Mouse (Mus musculus): ENCODE measurements around the gene Kif2c. TPM values are rescaled to one million over a fixed set of nuclear protein-coding genes. Genes with fewer than 3 reads are reported as not detected.

Kif2c gene
- total and polyA plus RNA-seq, 2 experiments from 2014 or later = 8.2 to 10.3 TPM

GRCm38 (mm10) chr4:117217029-117217428 lies 34.6 kb upstream of the Kif2c start:
- WGBS = 72% methylated on average over 5 of the region's 5 CpGs
- Histone ChIP-seq H3K27ac (ENCODE audit: low read depth) (no peak overlapping the region), H3K4me1 (ENCODE audit: control insufficient read depth, insufficient read depth) (no peaks in the 10 kb centered on the region), H3K9me3 (replicated peaks; ENCODE audit: control insufficient read depth, low read length) (no peaks in the 10 kb centered on the region), H3K9ac (replicated peaks; ENCODE audit: low read depth, low read length) (no peak overlapping the region), H3K4me3 (ENCODE audit: low read depth, low read length) (no peak overlapping the region), H3K27me3 (ENCODE audit: control insufficient read depth, insufficient read depth, low read length) (no peaks in the 10 kb centered on the region), H3K36me3 (replicated peaks; ENCODE audit: control insufficient read depth, insufficient read depth, low read length) (no peaks in the 10 kb centered on the region), H3K4me2 (ENCODE audit: low read depth, low read length) (no peak overlapping the region)
- ATAC-seq (ENCODE audit: insufficient read depth, low read depth) (no peak), DNase-seq (ENCODE audit: low spot score) (no peak)
- TF ChIP-seq CTCF (IDR thresholded peaks at IDR 0.05; ENCODE audit: low read depth) (no peak), EP300 (IDR thresholded peaks at IDR 0.05; ENCODE audit: low read depth) (no peak)

GRCm38 (mm10) chr4:117214250-117214649 lies 31.8 kb upstream of the Kif2c start:
- 79% methylated on average over 6 of the region's 6 CpGs for WGBS
- no peaks in the 10 kb centered on the region for H3K36me3 ChIP-seq (replicated peaks; ENCODE audit: control insufficient read depth, insufficient read depth, low read length)
- H3K27ac ChIP-seq (ENCODE audit: low read depth) = no peak overlapping the region
- no peak overlapping the region for H3K4me2 ChIP-seq (ENCODE audit: low read depth, low read length)
- H3K4me1 ChIP-seq (ENCODE audit: control insufficient read depth, insufficient read depth) = no peaks in the 10 kb centered on the region
- TF ChIP-seq EP300 (IDR thresholded peaks at IDR 0.05; ENCODE audit: low read depth) (no peak), CTCF (IDR thresholded peaks at IDR 0.05; ENCODE audit: low read depth) (no peak)
- ATAC-seq (ENCODE audit: insufficient read depth, low read depth) = no peak
- no peak overlapping the region for H3K4me3 ChIP-seq (ENCODE audit: low read depth, low read length)
- no peak overlapping the region for H3K9ac ChIP-seq (replicated peaks; ENCODE audit: low read depth, low read length)
- H3K9me3 ChIP-seq (replicated peaks; ENCODE audit: control insufficient read depth, low read length) = no peaks in the 10 kb centered on the region
- no peak for DNase-seq (ENCODE audit: low spot score)
- H3K27me3 ChIP-seq (ENCODE audit: control insufficient read depth, insufficient read depth, low read length) = no peaks in the 10 kb centered on the region

GRCm38 (mm10) chr4:117210147-117211074 lies 28.0 kb upstream of the Kif2c start:
- no peaks in the 10 kb centered on the region for H3K9me3 ChIP-seq (replicated peaks; ENCODE audit: control insufficient read depth, low read length)
- peak; percentile 79 for ATAC-seq (ENCODE audit: insufficient read depth, low read depth)
- H3K27ac ChIP-seq (ENCODE audit: low read depth) = peak overlapping the region; percentile 66; the same call in 1 of the 2 replicates
- no peaks in the 10 kb centered on the region for H3K27me3 ChIP-seq (ENCODE audit: control insufficient read depth, insufficient read depth, low read length)
- no peaks in the 10 kb centered on the region for H3K4me1 ChIP-seq (ENCODE audit: control insufficient read depth, insufficient read depth)
- TF ChIP-seq EP300 (IDR thresholded peaks at IDR 0.05; ENCODE audit: low read depth) (0 out of 2 replicates have a peak, but pooled peaks have one; percentile 36), CTCF (IDR thresholded peaks at IDR 0.05; ENCODE audit: low read depth) (peak; percentile 84)
- WGBS = 6% methylated on average over 20 of the region's 20 CpGs
- peak overlapping the region; percentile 57 for H3K9ac ChIP-seq (replicated peaks; ENCODE audit: low read depth, low read length)
- H3K4me3 ChIP-seq (ENCODE audit: low read depth, low read length) = peak overlapping the region; percentile 13; the same call in 1 of the 2 replicates
- DNase-seq (ENCODE audit: low spot score) = peak; percentile 89
- H3K36me3 ChIP-seq (replicated peaks; ENCODE audit: control insufficient read depth, insufficient read depth, low read length) = no peaks in the 10 kb centered on the region
- H3K4me2 ChIP-seq (ENCODE audit: low read depth, low read length) = peak overlapping the region; percentile 36; the same call in 1 of the 2 replicates

GRCm38 (mm10) chr4:117209592-117209991 lies 27.2 kb upstream of the Kif2c start:
- TF ChIP-seq CTCF (IDR thresholded peaks at IDR 0.05; ENCODE audit: low read depth) (no peak), EP300 (IDR thresholded peaks at IDR 0.05; ENCODE audit: low read depth) (no peak)
- DNase-seq (ENCODE audit: low spot score) = no peak
- Histone ChIP-seq H3K27ac (ENCODE audit: low read depth) (no peak overlapping the region), H3K4me1 (ENCODE audit: control insufficient read depth, insufficient read depth) (no peaks in the 10 kb centered on the region), H3K9ac (replicated peaks; ENCODE audit: low read depth, low read length) (no peak overlapping the region), H3K4me3 (ENCODE audit: low read depth, low read length) (no peak overlapping the region), H3K27me3 (ENCODE audit: control insufficient read depth, insufficient read depth, low read length) (no peaks in the 10 kb centered on the region), H3K36me3 (replicated peaks; ENCODE audit: control insufficient read depth, insufficient read depth, low read length) (no peaks in the 10 kb centered on the region), H3K4me2 (ENCODE audit: low read depth, low read length) (no peak overlapping the region), H3K9me3 (replicated peaks; ENCODE audit: control insufficient read depth, low read length) (no peaks in the 10 kb centered on the region)
- ATAC-seq (ENCODE audit: insufficient read depth, low read depth) = no peak
- WGBS = 79% methylated on average over 6 of the region's 6 CpGs

- H3K4me2 ChIP-seq (ENCODE audit: low read depth, low read length) = peak overlapping the region; percentile 62; the same call in 1 of the 2 replicates
- H3K36me3 ChIP-seq (replicated peaks; ENCODE audit: control insufficient read depth, insufficient read depth, low read length) = no peaks in the 10 kb centered on the region
- no peaks in the 10 kb centered on the region for H3K9me3 ChIP-seq (replicated peaks; ENCODE audit: control insufficient read depth, low read length)
- ATAC-seq (ENCODE audit: insufficient read depth, low read depth) (no peak), DNase-seq (ENCODE audit: low spot score) (no peak)
- no peaks in the 10 kb centered on the region for H3K27me3 ChIP-seq (ENCODE audit: control insufficient read depth, insufficient read depth, low read length)
- H3K4me3 ChIP-seq (ENCODE audit: low read depth, low read length) = no peak overlapping the region
- peak overlapping the region; percentile 77; the same call in 1 of the 2 replicates for H3K27ac ChIP-seq (ENCODE audit: low read depth)
- 67% methylated on average over 4 of the region's 4 CpGs for WGBS
- H3K9ac ChIP-seq (replicated peaks; ENCODE audit: low read depth, low read length) = peak overlapping the region; percentile 64; the same call in 1 of the 2 replicates
- no peaks in the 10 kb centered on the region for H3K4me1 ChIP-seq (ENCODE audit: control insufficient read depth, insufficient read depth)
- no peak for TF ChIP-seq CTCF (IDR thresholded peaks at IDR 0.05; ENCODE audit: low read depth)
- no peak for TF ChIP-seq EP300 (IDR thresholded peaks at IDR 0.05; ENCODE audit: low read depth)
Measured at GRCm38 (mm10) chr4:117202992-117203354, 20.5 kb upstream of the Kif2c start.
